Comparison of ENCODE assay signal across 8 mouse cellular contexts in genomic region chr3:35340525-35340924, GRCm38 (mm10).
A peak's percentile ranks its signal among the peaks of the same experiment; 100 is the strongest.
DNase-seq lines count a peak whose midpoint lies in the region; ATAC-seq lines count a peak whose summit lies in the region.

No protein-coding gene starts in this region.

- peak overlapping the region; percentile 51 for H3K9ac ChIP-seq in heart, embryonic 16.5 days (ENCODE audit: low read length)
- H3K9ac ChIP-seq in hindbrain, embryonic 14.5 days = peak overlapping the region; percentile 29
- peak overlapping the region; percentile 49; the same call in 1 of the 2 replicates for H3K9ac ChIP-seq in midbrain, embryonic 12.5 days (replicated peaks)

- no peaks in the 10 kb centered on the region for H3K36me3 ChIP-seq in heart, embryonic 16.5 days (ENCODE audit: control insufficient read depth, insufficient read depth)
- H3K36me3 ChIP-seq in hindbrain, embryonic 14.5 days (replicated peaks; ENCODE audit: control insufficient read depth, insufficient read depth) = no peaks in the 10 kb centered on the region
- no peaks in the 10 kb centered on the region for H3K36me3 ChIP-seq in midbrain, embryonic 12.5 days

- 9% methylated on average over 10 of the region's 10 CpGs for WGBS in heart, embryonic 16.5 days
- 2% methylated on average over 10 of the region's 10 CpGs for WGBS in hindbrain, embryonic 14.5 days
- under 1% methylated on average over 10 of the region's 10 CpGs for WGBS in midbrain, embryonic 12.5 days

- H3K9me3 ChIP-seq in heart, embryonic 16.5 days (replicated peaks; ENCODE audit: control insufficient read depth, low read length) = no peaks in the 10 kb centered on the region
- no peaks in the 10 kb centered on the region for H3K9me3 ChIP-seq in hindbrain, embryonic 14.5 days (ENCODE audit: control insufficient read depth, low read length)
- H3K9me3 ChIP-seq in midbrain, embryonic 12.5 days = 0 out of 2 replicates have a peak, but pooled peaks cover 2% of the 10 kb centered on the region

- H3K4me3 ChIP-seq in heart, embryonic 16.5 days (ENCODE audit: low read length) = peak overlapping the region; percentile 52
- peak overlapping the region; percentile 35 for H3K4me3 ChIP-seq in hindbrain, embryonic 14.5 days (replicated peaks; ENCODE audit: low read length)
- H3K4me3 ChIP-seq in midbrain, embryonic 12.5 days = peak overlapping the region; percentile 41

- no peak overlapping the region for H3K27ac ChIP-seq in heart, embryonic 16.5 days (ENCODE audit: low read length)
- peak overlapping the region; percentile 63 for H3K27ac ChIP-seq in hindbrain, embryonic 14.5 days
- peak overlapping the region; percentile 96 for H3K27ac ChIP-seq in midbrain, embryonic 12.5 days (replicated peaks)

- no peak for ATAC-seq in heart, embryonic 16.5 days (replicated peaks; ENCODE audit: extremely low read depth, insufficient read depth, low FRiP score)
- ATAC-seq in hindbrain, embryonic 14.5 days (ENCODE audit: low FRiP score) = peak; percentile 41; the same call in 1 of the 2 replicates
- ATAC-seq in midbrain, embryonic 12.5 days (ENCODE audit: low FRiP score, low read depth) = peak; percentile 58

- peak overlapping the region; percentile 79 for H3K4me2 ChIP-seq in heart, embryonic 16.5 days (ENCODE audit: low read depth, low read length)
- H3K4me2 ChIP-seq in hindbrain, embryonic 14.5 days (replicated peaks) = peak overlapping the region; percentile 63
- H3K4me2 ChIP-seq in midbrain, embryonic 12.5 days (replicated peaks) = peak overlapping the region; percentile 65

- H3K27me3 ChIP-seq in heart, embryonic 16.5 days (ENCODE audit: control insufficient read depth, insufficient read depth, low read length) = no peaks in the 10 kb centered on the region; the same call in 1 of the 2 replicates
- no peaks in the 10 kb centered on the region for H3K27me3 ChIP-seq in hindbrain, embryonic 14.5 days (ENCODE audit: control insufficient read depth, insufficient read depth, low read length)
- peaks cover 4% of the 10 kb centered on the region; the same call in 1 of the 2 replicates for H3K27me3 ChIP-seq in midbrain, embryonic 12.5 days

- peaks cover 6% of the 10 kb centered on the region; the same call in 1 of the 2 replicates for H3K4me1 ChIP-seq in heart, embryonic 16.5 days (ENCODE audit: control insufficient read depth, insufficient read depth, low read length)
- H3K4me1 ChIP-seq in hindbrain, embryonic 14.5 days (replicated peaks; ENCODE audit: control insufficient read depth, insufficient read depth, low read length) = peaks cover 10% of the 10 kb centered on the region; the same call in 1 of the 2 replicates
- peaks cover 49% of the 10 kb centered on the region for H3K4me1 ChIP-seq in midbrain, embryonic 12.5 days

- DNase-seq in heart, adult 8-10 months (ENCODE audit: low spot score) = no peak
- peak; percentile 72 for DNase-seq in embryo, embryonic 11 days
- peak; percentile 52 for DNase-seq in hindbrain, embryonic 14.5 days (ENCODE audit: low spot score)
- no peak for DNase-seq in right cerebral cortex, adult 18-20 months
- no peak for DNase-seq in natural killer cell, adult 2 months (ENCODE audit: low spot score in 2 of 2)
- no peak for DNase-seq in kidney, adult 11 months

Comparison
In these comparisons a context has a peak if more than half of its experiments do, and no peak if none do; other contexts are left out.
1. DNase-seq: peak in embryo, embryonic 11 days (single experiment) and hindbrain, embryonic 14.5 days (single experiment); none in heart, adult 8-10 months (single experiment), right cerebral cortex, adult 18-20 months (single experiment), natural killer cell, adult 2 months (0 of 2) and kidney, adult 11 months (single experiment).
2. Peak in every context shown above with its lines, with median percentiles within 50 percentile points of each other: H3K4me2 ChIP-seq, H3K4me3 ChIP-seq and H3K9ac ChIP-seq.